Mouse (Mus musculus) small intestine, adult 2 months (tissue): Measurements from ENCODE around the gene Gpr88.

Experiments
- CTCF ChIP-seq: fragments of 200-500 bp; IDR thresholded peaks from 2 replicates; pipeline ENCODE4 v1.5.1; 2012; ENCODE audit warnings: low read depth, mild to moderate bottlenecking, control low read depth, inconsistent platforms, low read length, moderate library complexity, mixed read lengths; ENCODE audit not compliant: insufficient replicate concordance, insufficient read length; ENCODE audit errors: extremely low read depth
- POLR2A ChIP-seq: fragments of 200-500 bp; IDR thresholded peaks from 2 replicates; pipeline ENCODE4 v1.6.1; 2012; ENCODE audit warnings: low read depth, mild to moderate bottlenecking, control low read depth, inconsistent platforms, low read length, moderate library complexity

DNA sequence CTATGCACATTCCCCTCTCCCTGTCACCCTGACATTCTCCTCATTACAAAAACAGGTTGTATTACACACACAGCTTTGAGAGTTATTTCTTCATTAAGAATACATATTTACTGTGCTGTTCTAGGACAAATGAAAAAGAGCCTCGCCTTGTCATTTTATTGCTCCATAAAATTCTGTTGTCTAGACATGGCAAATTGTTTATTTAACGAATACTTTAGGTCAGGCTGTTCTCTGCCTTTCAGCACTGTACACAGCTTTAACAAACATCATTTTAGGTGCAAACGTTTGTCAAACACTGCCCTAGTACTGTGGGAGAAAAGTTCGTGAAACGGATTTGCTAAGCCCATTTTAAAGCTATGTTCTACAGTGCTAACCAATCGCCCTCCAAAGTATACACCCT lies 48.5 kb upstream of the Gpr88 start:
- TF ChIP-seq CTCF = no peak
- TF ChIP-seq POLR2A = no peak
